Mouse (Mus musculus) hindbrain, embryonic 14.5 days (tissue): Measurements from ENCODE around the gene Ubac2. TPM values are rescaled to one million over a fixed set of nuclear protein-coding genes. Genes with fewer than 3 reads are reported as not detected.

Experiments used
- ATAC-seq: fragments of 200-750 bp; cut with Nextera tagmentation; 2 replicates; pipeline ENCODE4 v1.8.0; 2017; ENCODE audit warnings: moderate number of reproducible peaks, mild to moderate bottlenecking, moderate TSS enrichment, moderate library complexity; ENCODE audit not compliant: low FRiP score
- DNase-seq: peaks from one replicate; pipeline ENCODE4 v3.0.0-alpha.2; 2015; ENCODE audit warnings: low spot score
- H3K27ac ChIP-seq: fragments of 300-500 bp; sonication (generic); 2 replicates; pipeline ENCODE4 v1.5.1; 2014; ENCODE audit warnings: mild to moderate bottlenecking, moderate library complexity
- H3K27me3 ChIP-seq: fragments of 300-500 bp; sonication (generic); 2 replicates; pipeline ENCODE4 v1.6.1; 2014; ENCODE audit warnings: mild to moderate bottlenecking, low read length, mixed read lengths; ENCODE audit not compliant: control insufficient read depth, insufficient read depth
- H3K36me3 ChIP-seq: fragments of 300-500 bp; sonication (generic); replicated peaks from 2 replicates; pipeline ENCODE4 v1.6.1; 2014; ENCODE audit not compliant: control insufficient read depth, insufficient read depth
- H3K4me1 ChIP-seq: fragments of 300-500 bp; sonication (generic); replicated peaks from 2 replicates; pipeline ENCODE4 v1.6.1; 2014; ENCODE audit warnings: antibody characterized with exemption, low read length, mixed read lengths; ENCODE audit not compliant: control insufficient read depth, insufficient read depth
- H3K4me2 ChIP-seq: fragments of 300-500 bp; sonication (generic); replicated peaks from 2 replicates; pipeline ENCODE4 v1.6.1; 2014; ENCODE audit warnings: mild to moderate bottlenecking, moderate library complexity
- H3K4me3 ChIP-seq: fragments of 300-500 bp; sonication (generic); replicated peaks from 2 replicates; pipeline ENCODE4 v1.5.1; 2014; ENCODE audit warnings: mild to moderate bottlenecking, low read length
- H3K9ac ChIP-seq: fragments of 300-500 bp; sonication (generic); 2 replicates; pipeline ENCODE4 v1.6.1; 2014
- H3K9me3 ChIP-seq: fragments of 300-500 bp; sonication (generic); 2 replicates; pipeline ENCODE4 v1.6.1; 2016; ENCODE audit warnings: low read length; ENCODE audit not compliant: control insufficient read depth
- WGBS: fragments of 180-500 bp; shearing (Covaris S2); extraction: QIAGEN DNeasy Blood & Tissue Kit; methylation state at CpG from one replicate; pipeline ENCODE4 v1.1.7; 2014; 5-methylcytosine and 5-hydroxymethylcytosine counted together
- polyA plus RNA-seq: library from polyadenylated mRNA; unstranded; fragments of >200 nt; fragmentation: Nextera tagmentation; extraction: Ambion mirVana; gene quantifications from 2 replicates; pipeline ENCODE4 v1.2.1, GENCODE M21; 2014

Gene Ubac2
- polyA plus RNA-seq, 1 experiment from 2014 or later = 49.6 TPM

- H3K4me3 ChIP-seq = no peak overlapping the region
- 0 out of 2 replicates have a peak, but pooled peaks cover 5% of the 10 kb centered on the region for H3K9me3 ChIP-seq
- H3K9ac ChIP-seq = no peak overlapping the region
- peaks cover 12% of the 10 kb centered on the region for H3K36me3 ChIP-seq
- H3K4me2 ChIP-seq = no peak overlapping the region
- H3K27ac ChIP-seq = no peak overlapping the region
- ATAC-seq (no peak), DNase-seq (no peak)
- H3K4me1 ChIP-seq = no peaks in the 10 kb centered on the region; the same call in 1 of the 2 replicates
- WGBS = 84% methylated on average over 8 of the region's 8 CpGs
- H3K27me3 ChIP-seq = no peaks in the 10 kb centered on the region
Measured at GRCm38 (mm10) chr14:121936856-121937255, 58.4 kb downstream of the Ubac2 start.

- Histone ChIP-seq H3K36me3 (peaks cover 12% of the 10 kb centered on the region), H3K4me2 (no peak overlapping the region), H3K9ac (no peak overlapping the region), H3K9me3 (peaks cover 8% of the 10 kb centered on the region; the same call in 1 of the 2 replicates), H3K4me3 (no peak overlapping the region), H3K27me3 (no peaks in the 10 kb centered on the region), H3K4me1 (no peaks in the 10 kb centered on the region), H3K27ac (no peak overlapping the region)
- 92% methylated on average over 11 of the region's 11 CpGs for WGBS
- ATAC-seq (no peak), DNase-seq (no peak)
Measured at GRCm38 (mm10) chr14:121937601-121938255, 59.3 kb downstream of the Ubac2 start.

- 94% methylated on average over 11 of the region's 11 CpGs for WGBS
- DNase-seq (no peak), ATAC-seq (no peak)
- Histone ChIP-seq H3K27me3 (no peaks in the 10 kb centered on the region), H3K4me3 (no peak overlapping the region), H3K9ac (no peak overlapping the region), H3K4me1 (no peaks in the 10 kb centered on the region), H3K36me3 (peaks cover 10% of the 10 kb centered on the region), H3K9me3 (peaks cover 12% of the 10 kb centered on the region; the same call in 1 of the 2 replicates), H3K27ac (no peak overlapping the region), H3K4me2 (no peak overlapping the region)
Measured at GRCm38 (mm10) chr14:121938256-121939191, 60.1 kb downstream of the Ubac2 start.

GRCm38 (mm10) chr14:121939582-121939981, 61.2 kb downstream of the Ubac2 start:
- WGBS = 93% methylated on average over 3 of the region's 3 CpGs
- no peaks in the 10 kb centered on the region for H3K4me1 ChIP-seq
- no peak overlapping the region for H3K27ac ChIP-seq
- no peaks in the 10 kb centered on the region for H3K36me3 ChIP-seq
- no peak overlapping the region for H3K9ac ChIP-seq
- H3K9me3 ChIP-seq = peaks cover 18% of the 10 kb centered on the region; the same call in 1 of the 2 replicates
- DNase-seq (no peak), ATAC-seq (no peak)
- H3K4me3 ChIP-seq = no peak overlapping the region
- H3K4me2 ChIP-seq = no peak overlapping the region
- H3K27me3 ChIP-seq = no peaks in the 10 kb centered on the region

GRCm38 (mm10) chr14:121946131-121946530, 67.7 kb downstream of the Ubac2 start:
- Histone ChIP-seq H3K4me3 (no peak overlapping the region), H3K9me3 (peaks cover 13% of the 10 kb centered on the region; the same call in 1 of the 2 replicates), H3K36me3 (no peaks in the 10 kb centered on the region), H3K4me1 (no peaks in the 10 kb centered on the region), H3K4me2 (no peak overlapping the region), H3K27me3 (no peaks in the 10 kb centered on the region), H3K27ac (no peak overlapping the region), H3K9ac (no peak overlapping the region)
- WGBS = 94% methylated on average over 5 of the region's 5 CpGs
- no peak for ATAC-seq
- no peak for DNase-seq

GRCm38 (mm10) chr14:121946728-121947127, 68.3 kb downstream of the Ubac2 start:
- Histone ChIP-seq H3K27me3 (no peaks in the 10 kb centered on the region), H3K27ac (no peak overlapping the region), H3K36me3 (no peaks in the 10 kb centered on the region), H3K4me1 (no peaks in the 10 kb centered on the region), H3K9me3 (peaks cover 13% of the 10 kb centered on the region; the same call in 1 of the 2 replicates), H3K4me2 (no peak overlapping the region), H3K4me3 (no peak overlapping the region), H3K9ac (no peak overlapping the region)
- ATAC-seq = no peak
- 73% methylated on average over 8 of the region's 8 CpGs for WGBS
- no peak for DNase-seq

GRCm38 (mm10) chr14:121947201-121947760, 68.9 kb downstream of the Ubac2 start:
- DNase-seq (no peak), ATAC-seq (no peak)
- Histone ChIP-seq H3K4me3 (no peak overlapping the region), H3K36me3 (no peaks in the 10 kb centered on the region), H3K27me3 (no peaks in the 10 kb centered on the region), H3K4me1 (no peaks in the 10 kb centered on the region), H3K27ac (no peak overlapping the region), H3K9me3 (peaks cover 13% of the 10 kb centered on the region; the same call in 1 of the 2 replicates), H3K9ac (no peak overlapping the region), H3K4me2 (no peak overlapping the region)
- 82% methylated on average over 8 of the region's 8 CpGs for WGBS

GRCm38 (mm10) chr14:121947966-121948365, 69.5 kb downstream of the Ubac2 start:
- Histone ChIP-seq H3K4me2 (no peak overlapping the region), H3K4me1 (no peaks in the 10 kb centered on the region), H3K27me3 (no peaks in the 10 kb centered on the region), H3K9me3 (peaks cover 8% of the 10 kb centered on the region; the same call in 1 of the 2 replicates), H3K27ac (no peak overlapping the region), H3K4me3 (no peak overlapping the region), H3K36me3 (no peaks in the 10 kb centered on the region), H3K9ac (no peak overlapping the region)
- DNase-seq (no peak), ATAC-seq (no peak)
- 90% methylated on average over 3 of the region's 3 CpGs for WGBS

GRCm38 (mm10) chr14:121949436-121949835, 71.0 kb downstream of the Ubac2 start:
- Histone ChIP-seq H3K36me3 (no peaks in the 10 kb centered on the region), H3K9ac (no peak overlapping the region), H3K9me3 (no peaks in the 10 kb centered on the region), H3K4me1 (no peaks in the 10 kb centered on the region), H3K4me3 (no peak overlapping the region), H3K27ac (no peak overlapping the region), H3K4me2 (no peak overlapping the region), H3K27me3 (no peaks in the 10 kb centered on the region)
- DNase-seq = no peak
- WGBS = 99% methylated on average over 3 of the region's 3 CpGs
- ATAC-seq = no peak
